Mouse (Mus musculus): ENCODE measurements around the gene Kank1. TPM values are rescaled to one million over a fixed set of nuclear protein-coding genes. Genes with fewer than 3 reads are reported as not detected.

The Kank1 gene
- polyA plus RNA-seq, 1 experiment from 2014 or later = 23.0 TPM

- peak; percentile 79; the same call in 1 of the 2 replicates for ATAC-seq (ENCODE audit: insufficient read depth, low FRiP score, low read depth)
- H3K4me2 ChIP-seq = no peak overlapping the region
- 73% methylated on average over 4 of the region's 4 CpGs for WGBS
- H3K36me3 ChIP-seq = no peaks in the 10 kb centered on the region
- no peaks in the 10 kb centered on the region; the same call in 1 of the 2 replicates for H3K27me3 ChIP-seq (replicated peaks)
- H3K9ac ChIP-seq = no peak overlapping the region
- no peak overlapping the region for H3K4me3 ChIP-seq (replicated peaks)
- H3K9me3 ChIP-seq = no peaks in the 10 kb centered on the region
- H3K4me1 ChIP-seq = no peaks in the 10 kb centered on the region
- no peak overlapping the region for H3K27ac ChIP-seq
These were observed 6.5 kb upstream of the Kank1 start for GRCm38 (mm10) chr19:25230058-25230974.

GRCm38 (mm10) chr19:25230975-25231334 lies 5.8 kb upstream of the Kank1 start:
- Histone ChIP-seq H3K9me3 (no peaks in the 10 kb centered on the region), H3K27me3 (replicated peaks) (no peaks in the 10 kb centered on the region; the same call in 1 of the 2 replicates), H3K4me1 (no peaks in the 10 kb centered on the region), H3K4me2 (no peak overlapping the region), H3K36me3 (no peaks in the 10 kb centered on the region), H3K27ac (no peak overlapping the region), H3K4me3 (replicated peaks) (no peak overlapping the region), H3K9ac (no peak overlapping the region)
- WGBS = 67% methylated on average over 4 of the region's 4 CpGs
- no peak for ATAC-seq (ENCODE audit: insufficient read depth, low FRiP score, low read depth)

GRCm38 (mm10) chr19:25232032-25232431 lies 4.7 kb upstream of the Kank1 start:
- 63% methylated on average over 10 of the region's 10 CpGs for WGBS
- H3K36me3 ChIP-seq = no peaks in the 10 kb centered on the region
- H3K27ac ChIP-seq = no peak overlapping the region
- no peak overlapping the region for H3K9ac ChIP-seq
- no peaks in the 10 kb centered on the region for H3K9me3 ChIP-seq
- H3K4me2 ChIP-seq = no peak overlapping the region
- peaks cover 2% of the 10 kb centered on the region; the same call in 1 of the 2 replicates for H3K27me3 ChIP-seq (replicated peaks)
- ATAC-seq (ENCODE audit: insufficient read depth, low FRiP score, low read depth) = no peak
- no peak overlapping the region for H3K4me3 ChIP-seq (replicated peaks)
- no peaks in the 10 kb centered on the region for H3K4me1 ChIP-seq

- peaks cover 4% of the 10 kb centered on the region; the same call in 1 of the 2 replicates for H3K27me3 ChIP-seq (replicated peaks)
- H3K9ac ChIP-seq = no peak overlapping the region; the same call in 1 of the 2 replicates
- no peak for ATAC-seq (ENCODE audit: insufficient read depth, low FRiP score, low read depth)
- 2% methylated on average over 35 of the region's 35 CpGs for WGBS
- no peaks in the 10 kb centered on the region for H3K36me3 ChIP-seq
- H3K9me3 ChIP-seq = no peaks in the 10 kb centered on the region
- no peak overlapping the region for H3K27ac ChIP-seq
- peaks cover 4% of the 10 kb centered on the region; the same call in 1 of the 2 replicates for H3K4me1 ChIP-seq
- H3K4me3 ChIP-seq (replicated peaks) = peak overlapping the region; percentile 60
- peak overlapping the region; percentile 93 for H3K4me2 ChIP-seq
These were observed 791 bp downstream of the Kank1 start for GRCm38 (mm10) chr19:25237492-25238040.

- peaks cover 4% of the 10 kb centered on the region; the same call in 1 of the 2 replicates for H3K27me3 ChIP-seq (replicated peaks)
- no peaks in the 10 kb centered on the region for H3K36me3 ChIP-seq
- peaks cover 4% of the 10 kb centered on the region; the same call in 1 of the 2 replicates for H3K4me1 ChIP-seq
- H3K27ac ChIP-seq = no peak overlapping the region
- H3K9me3 ChIP-seq = no peaks in the 10 kb centered on the region
- 9% methylated on average over 13 of the region's 13 CpGs for WGBS
- peak overlapping the region; percentile 93 for H3K4me2 ChIP-seq
- no peak for ATAC-seq (ENCODE audit: insufficient read depth, low FRiP score, low read depth)
- peak overlapping the region; percentile 60 for H3K4me3 ChIP-seq (replicated peaks)
- H3K9ac ChIP-seq = no peak overlapping the region
These were observed 1.3 kb downstream of the Kank1 start for GRCm38 (mm10) chr19:25238121-25238520.

- Histone ChIP-seq H3K4me1 (no peaks in the 10 kb centered on the region), H3K9ac (no peak overlapping the region), H3K4me3 (replicated peaks) (no peak overlapping the region), H3K27me3 (replicated peaks) (no peaks in the 10 kb centered on the region), H3K9me3 (no peaks in the 10 kb centered on the region), H3K27ac (no peak overlapping the region), H3K4me2 (no peak overlapping the region), H3K36me3 (no peaks in the 10 kb centered on the region)
- no peak for ATAC-seq (ENCODE audit: insufficient read depth, low FRiP score, low read depth)
- 59% methylated on average over 4 of the region's 4 CpGs for WGBS
These were observed 6.8 kb downstream of the Kank1 start for GRCm38 (mm10) chr19:25243566-25243965.

- Histone ChIP-seq H3K4me2 (no peak overlapping the region), H3K9ac (no peak overlapping the region), H3K27me3 (replicated peaks) (no peaks in the 10 kb centered on the region), H3K36me3 (no peaks in the 10 kb centered on the region), H3K4me3 (replicated peaks) (no peak overlapping the region), H3K4me1 (no peaks in the 10 kb centered on the region), H3K9me3 (no peaks in the 10 kb centered on the region), H3K27ac (no peak overlapping the region)
- ATAC-seq (ENCODE audit: insufficient read depth, low FRiP score, low read depth) = no peak
- 89% methylated on average over 8 of the region's 8 CpGs for WGBS
These were observed 9.3 kb downstream of the Kank1 start for GRCm38 (mm10) chr19:25246062-25246461.

- 58% methylated on average over 14 of the region's 14 CpGs for WGBS
- Histone ChIP-seq H3K4me2 (no peak overlapping the region), H3K4me3 (replicated peaks) (no peak overlapping the region), H3K27ac (no peak overlapping the region), H3K27me3 (replicated peaks) (no peaks in the 10 kb centered on the region), H3K9me3 (no peaks in the 10 kb centered on the region), H3K4me1 (no peaks in the 10 kb centered on the region), H3K9ac (no peak overlapping the region), H3K36me3 (no peaks in the 10 kb centered on the region)
- no peak for ATAC-seq (ENCODE audit: insufficient read depth, low FRiP score, low read depth)
These were observed 11.2 kb downstream of the Kank1 start for GRCm38 (mm10) chr19:25247858-25248552.

- H3K27me3 ChIP-seq (replicated peaks) = no peaks in the 10 kb centered on the region
- no peak for ATAC-seq (ENCODE audit: insufficient read depth, low FRiP score, low read depth)
- no peaks in the 10 kb centered on the region for H3K36me3 ChIP-seq
- H3K27ac ChIP-seq = no peak overlapping the region
- H3K9ac ChIP-seq = no peak overlapping the region
- H3K4me1 ChIP-seq = no peaks in the 10 kb centered on the region
- 60% methylated on average over 13 of the region's 13 CpGs for WGBS
- no peaks in the 10 kb centered on the region for H3K9me3 ChIP-seq
- no peak overlapping the region for H3K4me2 ChIP-seq
- no peak overlapping the region for H3K4me3 ChIP-seq (replicated peaks)
These were observed 12.5 kb downstream of the Kank1 start for GRCm38 (mm10) chr19:25249230-25249629.

- H3K4me1 ChIP-seq = no peaks in the 10 kb centered on the region
- no peak overlapping the region for H3K9ac ChIP-seq
- WGBS = 72% methylated on average over 3 of the region's 3 CpGs
- no peaks in the 10 kb centered on the region for H3K36me3 ChIP-seq
- H3K9me3 ChIP-seq = no peaks in the 10 kb centered on the region
- ATAC-seq (ENCODE audit: insufficient read depth, low FRiP score, low read depth) = no peak
- H3K27me3 ChIP-seq (replicated peaks) = no peaks in the 10 kb centered on the region
- H3K4me2 ChIP-seq = no peak overlapping the region
- no peak overlapping the region for H3K4me3 ChIP-seq (replicated peaks)
- H3K27ac ChIP-seq = no peak overlapping the region
These were observed 14.9 kb downstream of the Kank1 start for GRCm38 (mm10) chr19:25251610-25252140.

GRCm38 (mm10) chr19:25253198-25253597 lies 16.4 kb downstream of the Kank1 start:
- no peak overlapping the region for H3K4me3 ChIP-seq (replicated peaks)
- H3K9me3 ChIP-seq = no peaks in the 10 kb centered on the region
- H3K9ac ChIP-seq = no peak overlapping the region
- 86% methylated on average over 6 of the region's 6 CpGs for WGBS
- no peak for ATAC-seq (ENCODE audit: insufficient read depth, low FRiP score, low read depth)
- no peaks in the 10 kb centered on the region for H3K36me3 ChIP-seq
- H3K27me3 ChIP-seq (replicated peaks) = no peaks in the 10 kb centered on the region
- no peaks in the 10 kb centered on the region for H3K4me1 ChIP-seq
- no peak overlapping the region for H3K27ac ChIP-seq
- no peak overlapping the region for H3K4me2 ChIP-seq
